ENCODE assay signal across 22 mouse cellular contexts in the genomic region with DNA sequence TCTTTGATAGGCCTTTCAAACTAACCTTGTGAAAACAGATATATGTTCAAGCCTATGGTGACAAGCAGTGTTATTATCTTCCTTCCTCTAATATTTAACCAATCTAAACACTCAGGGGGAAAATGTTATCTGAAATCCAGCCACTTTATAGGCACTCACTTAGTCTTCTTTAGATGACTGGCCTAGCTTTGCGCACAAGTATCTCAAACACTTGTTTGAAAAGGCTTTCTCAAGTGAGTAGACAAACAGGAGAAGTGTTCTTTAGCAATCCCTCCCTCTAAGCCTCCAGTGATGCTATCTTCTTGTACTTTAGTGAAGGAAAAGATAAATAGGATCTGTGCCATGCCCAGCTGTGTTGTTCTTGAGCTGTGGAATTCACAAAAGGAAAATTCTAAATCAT.
DNase-seq lines count a peak whose midpoint lies in the region; ATAC-seq and TF ChIP-seq lines count a peak whose summit lies in the region.
"Had no signal": no experiment of that assay in that cellular context is flagged by ENCODE, and none has a peak within 500 bp of the region (broad histone marks: within the 10 kb centered on the region; RNA-seq: fewer than 3 reads in every experiment).

No protein-coding gene starts in this region.

- peaks cover 19% of the 10 kb centered on the region for H3K4me1 ChIP-seq in kidney, embryonic 15.5 days
- peaks cover 19% of the 10 kb centered on the region for H3K4me1 ChIP-seq in lung, embryonic 15.5 days
- H3K4me1 ChIP-seq in lung, postnatal 0 days (ENCODE audit: insufficient read depth, low read depth, low read length), result no peaks in the 10 kb centered on the region
- H3K4me1 ChIP-seq: embryonic facial prominence, embryonic 13.5 days; forebrain, embryonic 13.5 days; heart, embryonic 15.5 days had no signal

- DNase-seq in kidney, postnatal 14 days, result no peak
- DNase-seq in lung, postnatal 14 days, result no peak
- DNase-seq in lung, postnatal 0 days (ENCODE audit: low spot score), result peak; percentile 87
- peak; percentile 62 for DNase-seq in lung, postnatal 36 days
- DNase-seq in layer of hippocampus, adult 8-10 months (ENCODE audit: low spot score in 2 of 2), result no peak
- DNase-seq in T-cell, adult 2 months (ENCODE audit: low spot score), result no peak
- DNase-seq: adrenal gland, adult 2 months; adrenal gland, postnatal 25 days; cerebellum, adult 18-20 months; cerebellum, adult 9-11 months; cerebellum, postnatal 36 days; forebrain, postnatal 0 days; gastrocnemius, postnatal 14 days; heart, adult 2 months; heart, postnatal 14 days had no signal

- H3K4me3 ChIP-seq in kidney, embryonic 15.5 days (replicated peaks), result no peak overlapping the region
- H3K4me3 ChIP-seq in lung, embryonic 15.5 days, result no peak overlapping the region
- no peak overlapping the region for H3K4me3 ChIP-seq in lung, postnatal 0 days (ENCODE audit: low read depth, low read length)
- H3K4me3 ChIP-seq: embryonic facial prominence, embryonic 13.5 days; forebrain, embryonic 13.5 days; heart, adult 2 months; heart, embryonic 15.5 days had no signal

- WGBS in kidney, embryonic 15.5 days, result 87% methylated on average over 1 of the region's 1 CpGs
- WGBS in lung, embryonic 15.5 days, result 59% methylated on average over 1 of the region's 1 CpGs
- 56% methylated on average over 1 of the region's 1 CpGs for WGBS in lung, postnatal 0 days

- H3K4me2 ChIP-seq in kidney, embryonic 15.5 days, result no peak overlapping the region
- H3K4me2 ChIP-seq in lung, embryonic 15.5 days, result no peak overlapping the region
- no peak overlapping the region for H3K4me2 ChIP-seq in lung, postnatal 0 days (replicated peaks; ENCODE audit: low read depth, low read length)
- H3K4me2 ChIP-seq: embryonic facial prominence, embryonic 13.5 days; forebrain, embryonic 13.5 days; heart, embryonic 11.5 days; heart, embryonic 15.5 days had no signal

- H3K27me3 ChIP-seq in kidney, embryonic 15.5 days, result no peaks in the 10 kb centered on the region
- no peaks in the 10 kb centered on the region for H3K27me3 ChIP-seq in lung, embryonic 15.5 days
- H3K27me3 ChIP-seq in lung, postnatal 0 days (replicated peaks; ENCODE audit: insufficient read depth, low read length), result no peaks in the 10 kb centered on the region
- H3K27me3 ChIP-seq: CH12.LX; embryonic facial prominence, embryonic 13.5 days; heart, embryonic 15.5 days had no signal

- TF ChIP-seq EP300 in lung, postnatal 0 days (IDR thresholded peaks at IDR 0.05), result peak; percentile 97

- no peaks in the 10 kb centered on the region for H3K9me3 ChIP-seq in kidney, embryonic 15.5 days (replicated peaks)
- no peaks in the 10 kb centered on the region for H3K9me3 ChIP-seq in lung, embryonic 15.5 days
- H3K9me3 ChIP-seq in lung, postnatal 0 days (ENCODE audit: low read length), result no peaks in the 10 kb centered on the region
- H3K9me3 ChIP-seq: embryonic facial prominence, embryonic 13.5 days; forebrain, embryonic 13.5 days; heart, embryonic 15.5 days had no signal

- no peak for ATAC-seq in kidney, embryonic 15.5 days (replicated peaks; ENCODE audit: low FRiP score)
- ATAC-seq in lung, embryonic 15.5 days (ENCODE audit: borderline replicate concordance, extremely low read depth, low FRiP score, low TSS enrichment), result peak; percentile 64; the same call in 1 of the 2 replicates
- peak; percentile 87 for ATAC-seq in lung, postnatal 0 days
- ATAC-seq: forebrain, embryonic 13.5 days; forebrain, postnatal 0 days had no signal

- no peak for TF ChIP-seq CTCF in lung, postnatal 0 days (IDR thresholded peaks at IDR 0.05)

- 0 out of 2 replicates have a peak overlapping the region, but pooled peaks have one; percentile 9 for H3K27ac ChIP-seq in kidney, embryonic 15.5 days
- H3K27ac ChIP-seq in lung, embryonic 15.5 days, result no peak overlapping the region
- H3K27ac ChIP-seq in lung, postnatal 0 days (ENCODE audit: low read length), result no peak overlapping the region
- H3K27ac ChIP-seq: embryonic facial prominence, embryonic 13.5 days; forebrain, embryonic 13.5 days; heart, adult 2 months; heart, embryonic 15.5 days had no signal

- no peak overlapping the region for H3K9ac ChIP-seq in kidney, embryonic 15.5 days
- no peak overlapping the region for H3K9ac ChIP-seq in lung, embryonic 15.5 days
- H3K9ac ChIP-seq in lung, postnatal 0 days (replicated peaks; ENCODE audit: low read depth), result no peak overlapping the region
- H3K9ac ChIP-seq: embryonic facial prominence, embryonic 13.5 days; forebrain, embryonic 13.5 days; forebrain, postnatal 0 days; heart, embryonic 15.5 days had no signal

- no peaks in the 10 kb centered on the region for H3K36me3 ChIP-seq in kidney, embryonic 15.5 days
- no peaks in the 10 kb centered on the region for H3K36me3 ChIP-seq in lung, embryonic 15.5 days
- no peaks in the 10 kb centered on the region for H3K36me3 ChIP-seq in lung, postnatal 0 days (ENCODE audit: insufficient read depth, low read length)
- H3K36me3 ChIP-seq: embryonic facial prominence, embryonic 13.5 days; heart, embryonic 15.5 days had no signal

Comparison
In these comparisons a context has a peak if more than half of its experiments do, and no peak if none do; other contexts are left out.
1. DNase-seq: peak in lung, postnatal 0 days (single experiment) and lung, postnatal 36 days (single experiment); none in kidney, postnatal 14 days (single experiment), lung, postnatal 14 days (single experiment), layer of hippocampus, adult 8-10 months (0 of 2) and T-cell, adult 2 months (single experiment).